Mouse (Mus musculus) forebrain, embryonic 16.5 days (tissue): ENCODE measurements around the gene Gpr62. TPM values are rescaled to one million over a fixed set of nuclear protein-coding genes. Genes with fewer than 3 reads are reported as not detected.

Source experiments
- ATAC-seq: fragments of 200-750 bp; cut with Nextera tagmentation; 2 replicates; pipeline ENCODE4 v1.8.0; 2017; ENCODE audit warnings: mild to moderate bottlenecking, moderate library complexity
- H3K27ac ChIP-seq: fragments of 300-500 bp; sonication (generic); 2 replicates; pipeline ENCODE4 v1.5.1; 2014; ENCODE audit warnings: low read length, control low read depth
- H3K27me3 ChIP-seq: fragments of 300-500 bp; sonication (generic); replicated peaks from 2 replicates; pipeline ENCODE4 v1.6.1; 2014; ENCODE audit warnings: low read length; ENCODE audit not compliant: control insufficient read depth, insufficient read depth
- H3K36me3 ChIP-seq: fragments of 300-500 bp; sonication (generic); 2 replicates; pipeline ENCODE4 v1.6.1; 2014; ENCODE audit not compliant: control insufficient read depth, insufficient read depth
- H3K4me1 ChIP-seq: fragments of 300-500 bp; sonication (generic); replicated peaks from 2 replicates; pipeline ENCODE4 v1.6.1; 2014; ENCODE audit warnings: low read length; ENCODE audit not compliant: control insufficient read depth, insufficient read depth
- H3K4me2 ChIP-seq: fragments of 300-500 bp; sonication (generic); 2 replicates; pipeline ENCODE4 v1.6.1; 2014; ENCODE audit warnings: mild to moderate bottlenecking, low read length, control low read depth
- H3K4me3 ChIP-seq: fragments of 300-500 bp; sonication (generic); replicated peaks from 2 replicates; pipeline ENCODE4 v1.5.1; 2014; ENCODE audit warnings: mild to moderate bottlenecking, low read length, control low read depth
- H3K9ac ChIP-seq: fragments of 300-500 bp; sonication (generic); replicated peaks from 2 replicates; pipeline ENCODE4 v1.6.1; 2014; ENCODE audit warnings: low read depth, low read length, control low read depth
- H3K9me3 ChIP-seq: fragments of 300-500 bp; sonication (generic); 2 replicates; pipeline ENCODE4 v1.6.1; 2016; ENCODE audit warnings: low read length; ENCODE audit not compliant: control insufficient read depth
- WGBS: fragments of 180-500 bp; shearing (Covaris S2); extraction: QIAGEN DNeasy Blood & Tissue Kit; methylation state at CpG from one replicate; pipeline ENCODE4 v1.1.7; 2014; 5-methylcytosine and 5-hydroxymethylcytosine counted together
- polyA plus RNA-seq: library from polyadenylated mRNA; unstranded; fragments of >200 nt; fragmentation: Nextera tagmentation; extraction: Ambion mirVana; gene quantifications from 2 replicates; pipeline ENCODE4 v1.2.1, GENCODE M21; 2015

Gene Gpr62
- polyA plus RNA-seq, 1 experiment from 2014 or later, result 0.48 TPM

- no peak overlapping the region for H3K4me3 ChIP-seq
- no peaks in the 10 kb centered on the region for H3K27me3 ChIP-seq
- 0 out of 2 replicates have a peak, but pooled peaks cover 3% of the 10 kb centered on the region for H3K4me1 ChIP-seq
- H3K4me2 ChIP-seq, result no peak overlapping the region
- no peaks in the 10 kb centered on the region for H3K9me3 ChIP-seq
- H3K36me3 ChIP-seq, result no peaks in the 10 kb centered on the region
- no peak for ATAC-seq
- no peak overlapping the region for H3K27ac ChIP-seq
- WGBS, result 59% methylated on average over 14 of the region's 14 CpGs
- H3K9ac ChIP-seq, result no peak overlapping the region
Measured at GRCm38 (mm10) chr9:106470991-106471750, 5.4 kb upstream of the Gpr62 start.

- 75% methylated on average over 9 of the region's 9 CpGs for WGBS
- peaks cover 16% of the 10 kb centered on the region for H3K4me1 ChIP-seq
- H3K9me3 ChIP-seq, result no peaks in the 10 kb centered on the region
- H3K27me3 ChIP-seq, result no peaks in the 10 kb centered on the region
- H3K4me3 ChIP-seq, result no peak overlapping the region
- H3K4me2 ChIP-seq, result no peak overlapping the region
- H3K9ac ChIP-seq, result no peak overlapping the region
- H3K36me3 ChIP-seq, result no peaks in the 10 kb centered on the region
- ATAC-seq, result no peak
- no peak overlapping the region for H3K27ac ChIP-seq
Measured at GRCm38 (mm10) chr9:106469776-106470175, 4.0 kb upstream of the Gpr62 start.

- Histone ChIP-seq H3K4me3 (no peak overlapping the region), H3K9ac (no peak overlapping the region), H3K27ac (no peak overlapping the region), H3K27me3 (no peaks in the 10 kb centered on the region), H3K36me3 (0 out of 2 replicates have a peak, but pooled peaks cover 1% of the 10 kb centered on the region), H3K4me1 (peaks cover 19% of the 10 kb centered on the region), H3K9me3 (no peaks in the 10 kb centered on the region), H3K4me2 (no peak overlapping the region)
- WGBS, result 72% methylated on average over 6 of the region's 6 CpGs
- no peak for ATAC-seq
Measured at GRCm38 (mm10) chr9:106469317-106469716, 3.6 kb upstream of the Gpr62 start.

- ATAC-seq, result no peak
- WGBS, result 87% methylated on average over 7 of the region's 7 CpGs
Measured at GRCm38 (mm10) chr9:106467746-106468145, 2.0 kb upstream of the Gpr62 start.

GRCm38 (mm10) chr9:106466721-106467120, 983 bp upstream of the Gpr62 start:
- peaks cover 20% of the 10 kb centered on the region for H3K4me1 ChIP-seq
- H3K9me3 ChIP-seq, result no peaks in the 10 kb centered on the region
- no peak overlapping the region for H3K9ac ChIP-seq
- no peaks in the 10 kb centered on the region for H3K27me3 ChIP-seq
- ATAC-seq, result no peak
- no peak overlapping the region for H3K4me3 ChIP-seq
- H3K4me2 ChIP-seq, result no peak overlapping the region
- H3K36me3 ChIP-seq, result peaks cover 12% of the 10 kb centered on the region; the same call in 1 of the 2 replicates
- H3K27ac ChIP-seq, result no peak overlapping the region
- 95% methylated on average over 6 of the region's 6 CpGs for WGBS

More at GRCm38 (mm10) chr9:106467746-106468145, 2.0 kb upstream of the Gpr62 start:
- H3K4me3 ChIP-seq, result no peak overlapping the region
- no peaks in the 10 kb centered on the region for H3K9me3 ChIP-seq
- H3K27me3 ChIP-seq, result no peaks in the 10 kb centered on the region
- no peak overlapping the region for H3K4me2 ChIP-seq
- no peak overlapping the region for H3K9ac ChIP-seq
- 0 out of 2 replicates have a peak, but pooled peaks cover 9% of the 10 kb centered on the region for H3K36me3 ChIP-seq
- H3K4me1 ChIP-seq, result peaks cover 20% of the 10 kb centered on the region
- H3K27ac ChIP-seq, result no peak overlapping the region

GRCm38 (mm10) chr9:106464751-106465541, 792 bp downstream of the Gpr62 start:
- Histone ChIP-seq H3K4me2 (peak overlapping the region; percentile 95), H3K9me3 (no peaks in the 10 kb centered on the region), H3K4me3 (peak overlapping the region; percentile 63), H3K27ac (peak overlapping the region; percentile 67), H3K36me3 (peaks cover 16% of the 10 kb centered on the region; the same call in 1 of the 2 replicates), H3K27me3 (no peaks in the 10 kb centered on the region), H3K9ac (peak overlapping the region; percentile 83), H3K4me1 (peaks cover 20% of the 10 kb centered on the region)
- WGBS, result 2% methylated on average over 87 of the region's 99 CpGs
- ATAC-seq, result peak; percentile 81

- 79% methylated on average over 21 of the region's 21 CpGs for WGBS
- Histone ChIP-seq H3K4me3 (no peak overlapping the region), H3K9me3 (no peaks in the 10 kb centered on the region), H3K4me2 (no peak overlapping the region), H3K36me3 (peaks cover 16% of the 10 kb centered on the region; the same call in 1 of the 2 replicates), H3K9ac (no peak overlapping the region), H3K27me3 (no peaks in the 10 kb centered on the region), H3K27ac (no peak overlapping the region), H3K4me1 (peaks cover 26% of the 10 kb centered on the region)
- no peak for ATAC-seq
Measured at GRCm38 (mm10) chr9:106463122-106464063, 2.3 kb downstream of the Gpr62 start.

- peaks cover 16% of the 10 kb centered on the region; the same call in 1 of the 2 replicates for H3K36me3 ChIP-seq
- no peaks in the 10 kb centered on the region for H3K27me3 ChIP-seq
- H3K27ac ChIP-seq, result no peak overlapping the region
- ATAC-seq, result no peak
- H3K4me3 ChIP-seq, result no peak overlapping the region
- H3K4me1 ChIP-seq, result peaks cover 36% of the 10 kb centered on the region
- 91% methylated on average over 12 of the region's 12 CpGs for WGBS
- no peaks in the 10 kb centered on the region for H3K9me3 ChIP-seq
- H3K9ac ChIP-seq, result no peak overlapping the region
- H3K4me2 ChIP-seq, result no peak overlapping the region
Measured at GRCm38 (mm10) chr9:106462430-106462800, 3.3 kb downstream of the Gpr62 start.
